Comparison of ENCODE assay signal across 12 mouse cellular contexts in the genomic region with DNA sequence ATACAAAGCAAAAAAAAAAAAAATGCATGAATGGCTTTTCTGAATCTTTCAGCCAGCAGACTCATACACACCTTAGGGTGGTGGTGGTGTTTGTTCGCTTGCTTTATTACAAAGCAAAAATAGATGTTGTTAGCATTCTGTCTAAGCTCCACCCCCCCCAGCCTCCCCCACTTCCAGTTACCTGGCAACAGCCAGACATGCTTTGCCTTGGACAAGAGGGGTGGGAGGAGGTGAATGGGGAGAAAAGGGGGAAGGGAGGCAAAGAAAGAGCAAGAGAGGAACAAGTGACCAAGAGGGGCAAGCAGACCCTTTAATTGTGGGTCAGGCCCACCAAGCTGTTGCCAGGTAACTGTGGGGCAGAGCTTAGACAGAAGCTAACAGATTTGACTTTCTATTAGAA.
"Had no signal": no experiment of that assay in that cellular context is flagged by ENCODE, and none has a peak within 500 bp of the region (broad histone marks: within the 10 kb centered on the region; RNA-seq: fewer than 3 reads in every experiment).

No protein-coding gene starts in this region.

- H3K9ac ChIP-seq: kidney, embryonic 15.5 days; liver, embryonic 15.5 days; stomach, embryonic 15.5 days had no signal

- H3K27me3 ChIP-seq: kidney, embryonic 15.5 days; liver, embryonic 15.5 days; stomach, embryonic 15.5 days had no signal

- H3K27ac ChIP-seq: kidney, embryonic 15.5 days; limb, embryonic 10.5 days; liver, embryonic 15.5 days; stomach, embryonic 15.5 days had no signal

- H3K4me3 ChIP-seq: kidney, embryonic 15.5 days; limb, embryonic 10.5 days; liver, embryonic 15.5 days; stomach, embryonic 15.5 days had no signal

- ATAC-seq: lung, postnatal 0 days had no signal

- DNase-seq: kidney, adult 18-20 months; kidney, postnatal 14 days; lung, adult 2 months; lung, postnatal 36 days; right cerebral cortex, postnatal 14 days; thymus, postnatal 36 days had no signal

- H3K36me3 ChIP-seq: kidney, embryonic 15.5 days; limb, embryonic 10.5 days; liver, embryonic 15.5 days; stomach, embryonic 15.5 days had no signal

- H3K9me3 ChIP-seq: kidney, embryonic 15.5 days; limb, embryonic 10.5 days; liver, embryonic 15.5 days; stomach, embryonic 15.5 days had no signal

- H3K4me2 ChIP-seq: kidney, embryonic 15.5 days; liver, embryonic 11.5 days; liver, embryonic 15.5 days; stomach, embryonic 15.5 days had no signal

- H3K4me1 ChIP-seq: kidney, embryonic 15.5 days; limb, embryonic 10.5 days; liver, embryonic 15.5 days; stomach, embryonic 15.5 days had no signal
